Mouse (Mus musculus) spleen, postnatal 0 days (tissue): Measurements from ENCODE around the gene Nedd9. TPM values are rescaled to one million over a fixed set of nuclear protein-coding genes. Genes with fewer than 3 reads are reported as not detected.

Experiments
- polyA plus RNA-seq: library from polyadenylated mRNA; unstranded; fragments of >200 nt; fragmentation: Nextera tagmentation; extraction: Ambion mirVana; gene quantifications from 2 replicates; pipeline ENCODE4 v1.2.1, GENCODE M21; 2015

The Nedd9 gene
- 14.2 and 17.5 TPM in 2 replicates for polyA plus RNA-seq

GRCm38 (mm10) chr13:41486606-41487408 lies at the start of gene Nedd9:
TSS of gene Nedd9 (minus strand) at chr13:41487362.

GRCm38 (mm10) chr13:41273927-41274650 lies 213.1 kb downstream of the Nedd9 start, which contains the start of gene Gm17364:
TSS of gene Gm17364 (minus strand) at chr13:41273977.

Other genes with a start within 250 kb of the Nedd9 start
- 6.7 and 6.9 TPM in 2 replicates for gene Smim13, start 237.5 kb downstream of the Nedd9 start, polyA plus RNA-seq
- not detected in 2 replicates for gene Gm17364, start 213.4 kb downstream of the Nedd9 start, polyA plus RNA-seq
- gene Tmem170b, start 118.5 kb upstream of the Nedd9 start, polyA plus RNA-seq, result 6.8 and 7.7 TPM in 2 replicates